Mouse (Mus musculus) spleen, postnatal 10 days (tissue): ENCODE results near the gene Rac2.
A peak's percentile ranks its signal among the peaks of the same experiment; 100 is the strongest.

Source experiments
- DNase-seq, 2 experiments: peaks; one replicate each; pipeline ENCODE4 v3.0.0; 2021 to 2022; ENCODE audit warnings: low spot score in 2 of 2

Gene Rac2

DNA sequence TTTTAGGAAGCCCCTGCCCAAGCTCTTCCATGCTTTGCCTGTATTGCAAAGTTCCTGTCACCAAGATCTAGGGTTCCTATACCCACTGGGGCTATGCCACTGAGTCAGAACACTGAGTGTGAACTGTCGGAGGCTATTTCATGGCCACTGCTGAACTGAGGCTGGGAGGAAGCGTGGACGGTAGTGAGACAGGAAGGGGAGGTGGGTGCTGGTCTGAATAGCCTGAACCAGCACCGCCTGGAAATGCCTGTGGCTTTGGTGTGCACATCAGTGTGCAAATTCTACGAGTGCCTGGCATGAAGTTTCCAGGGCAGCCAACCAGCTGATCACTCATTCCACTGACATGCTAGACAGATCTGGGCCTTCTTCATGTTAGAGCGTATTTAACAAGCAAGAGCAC, 50.7 kb downstream of the Rac2 start:
- no peak for DNase-seq

DNA sequence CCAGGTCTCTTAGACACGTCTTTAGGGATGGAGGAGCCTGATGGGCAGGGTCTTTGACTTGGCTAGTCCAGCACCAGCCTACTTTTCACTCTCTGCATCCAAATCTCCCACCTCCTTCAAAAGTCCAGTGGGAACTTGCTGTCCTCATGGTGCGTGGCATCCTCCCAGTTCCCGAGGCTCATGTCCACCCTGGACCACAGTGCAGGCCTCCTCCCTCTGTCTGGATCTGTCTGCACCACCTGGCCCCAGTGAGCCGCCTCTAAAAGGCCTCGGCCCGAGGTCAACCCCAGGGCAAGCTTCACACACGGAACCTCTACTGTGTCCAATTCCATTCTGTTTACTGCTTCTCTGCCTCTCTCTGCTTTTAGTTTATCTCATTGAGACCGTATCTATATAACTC, 51.3 kb downstream of the Rac2 start:
- no peak for DNase-seq

DNA sequence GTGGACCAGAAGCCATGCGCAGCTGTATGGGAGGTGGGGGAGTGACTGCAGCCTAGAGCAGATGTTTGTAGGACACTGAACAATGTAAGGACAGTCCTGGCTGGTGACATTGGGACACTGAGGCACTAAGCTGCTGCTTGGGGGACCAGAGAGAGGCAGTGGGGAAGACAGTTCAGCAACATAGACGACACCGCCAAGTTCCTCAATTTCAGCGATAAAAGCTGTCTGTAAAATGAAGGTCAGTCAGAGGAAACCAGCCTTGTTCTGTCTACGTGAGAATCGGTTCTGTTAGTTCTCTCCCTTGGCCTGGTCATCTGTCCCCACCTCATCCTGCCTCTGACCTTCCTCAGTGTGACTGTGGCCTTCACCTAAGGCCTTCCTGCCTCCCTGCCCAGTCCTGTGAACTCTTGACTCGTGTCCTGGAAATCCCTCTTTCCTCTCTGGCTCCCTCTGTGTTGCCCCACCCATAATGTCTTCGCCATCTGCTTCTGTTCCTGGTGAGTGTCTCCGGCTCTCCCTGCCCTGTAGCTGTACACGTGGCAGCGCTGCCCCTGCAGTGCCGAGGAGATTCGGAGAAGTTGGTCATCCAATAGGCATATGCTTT, 52.4 kb downstream of the Rac2 start:
- DNase-seq = no peak

DNA sequence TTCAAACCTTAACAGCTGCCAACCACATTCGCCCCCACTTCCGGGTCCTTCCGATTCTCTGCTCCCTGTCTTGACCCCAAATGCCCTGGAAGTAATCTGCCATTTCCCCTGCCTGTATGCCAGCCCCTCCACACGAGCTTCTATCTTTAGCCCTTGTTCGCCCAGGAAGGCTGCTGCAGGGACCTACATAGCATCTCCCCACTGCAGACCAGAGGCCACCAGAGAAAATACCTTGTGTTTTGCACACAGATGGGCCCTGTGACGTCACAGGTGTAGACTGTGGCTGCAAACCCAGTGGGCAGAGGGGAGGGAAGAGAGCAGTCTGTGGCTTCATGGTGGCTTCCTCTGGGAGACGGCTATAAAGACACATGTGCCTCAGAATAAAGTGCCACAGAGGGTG, 54.4 kb downstream of the Rac2 start:
- DNase-seq = peak in 1 of 2 experiments; percentile 28

- no peak for DNase-seq
Observed at GRCm38 (mm10) chr15:78515759-78516158, 56.8 kb downstream of the Rac2 start.

- DNase-seq = peak; percentile 69 to 80
Observed at GRCm38 (mm10) chr15:78514393-78515146, 58.0 kb downstream of the Rac2 start.

DNA sequence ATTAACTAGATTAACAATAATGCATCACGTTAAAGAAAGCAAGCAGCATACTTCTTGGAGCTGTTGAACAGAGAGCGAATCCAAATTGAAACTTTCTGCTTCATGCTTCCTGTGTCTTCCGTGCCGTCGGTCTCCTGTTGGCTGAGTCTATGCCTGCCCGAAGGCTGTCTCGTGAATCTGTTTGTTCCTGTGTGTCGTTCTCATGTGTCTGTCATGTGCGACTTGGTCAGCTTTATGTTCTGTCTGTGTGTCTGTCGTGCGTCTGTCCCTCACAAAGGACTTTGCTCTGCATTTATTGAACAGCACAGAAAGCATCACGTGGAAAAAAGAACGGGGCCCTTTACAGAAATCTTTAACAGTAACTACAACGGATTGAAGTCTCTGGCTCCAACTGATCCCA, 59.6 kb downstream of the Rac2 start:
- DNase-seq = no peak

GRCm38 (mm10) chr15:78511951-78512350, 60.6 kb downstream of the Rac2 start:
- DNase-seq = no peak

- DNase-seq = no peak
Observed at GRCm38 (mm10) chr15:78510736-78511135, 61.8 kb downstream of the Rac2 start.

DNA sequence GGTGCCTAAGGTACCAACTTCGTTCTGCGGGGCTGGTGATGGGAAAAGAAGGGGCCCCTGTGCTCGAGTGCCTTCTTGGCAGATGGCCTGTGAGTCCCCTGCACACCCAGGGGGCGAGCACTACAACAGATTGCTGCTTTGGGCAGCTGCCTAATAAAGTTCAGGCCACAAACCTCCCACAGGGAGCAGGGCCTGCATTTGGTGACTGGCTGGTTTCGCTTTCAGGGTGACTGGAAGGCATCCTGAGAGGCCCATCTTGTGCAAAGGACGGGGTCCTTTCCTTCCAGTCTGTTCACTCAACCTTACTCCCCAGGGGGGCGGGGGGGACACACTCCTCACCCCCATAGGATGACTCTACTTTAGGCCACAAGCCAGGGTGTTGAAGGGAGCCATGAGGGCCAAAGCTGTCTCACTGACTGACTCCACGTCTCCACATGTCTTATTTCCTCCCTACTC, 62.4 kb downstream of the Rac2 start:
- DNase-seq = peak in 1 of 2 experiments; percentile 26

DNA sequence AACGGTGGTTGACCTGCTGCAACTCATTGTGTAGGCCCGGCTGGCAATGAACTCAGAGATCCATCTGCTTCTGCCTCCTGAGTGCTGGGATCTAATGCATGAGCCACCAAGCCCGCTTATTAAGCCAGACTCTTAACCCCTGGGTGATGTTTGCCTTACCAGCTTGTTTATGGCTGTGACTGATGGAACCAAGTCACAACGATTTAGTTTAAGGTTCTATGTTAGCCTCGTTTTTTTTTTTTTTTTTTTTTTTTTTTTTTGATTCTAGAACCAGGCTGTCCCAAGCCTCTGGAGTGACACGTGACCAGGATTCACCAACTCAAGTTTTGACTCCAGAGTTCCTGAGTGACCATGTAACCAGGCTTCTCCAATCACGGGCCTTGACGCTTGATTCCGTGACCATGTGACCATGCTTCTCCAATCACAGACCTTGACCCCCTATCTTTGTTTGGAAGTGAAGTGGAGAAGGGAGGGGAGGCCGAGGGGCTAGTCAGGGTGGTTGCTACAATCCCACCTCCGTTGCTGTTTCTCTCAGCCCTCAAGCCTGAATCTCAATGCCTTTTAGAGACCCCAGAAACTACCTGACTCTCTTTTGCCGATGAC, 63.2 kb downstream of the Rac2 start:
- DNase-seq = no peak
